Mouse (Mus musculus): ENCODE results near the gene Gm5737. TPM values are rescaled to one million over a fixed set of nuclear protein-coding genes. Genes with fewer than 3 reads are reported as not detected.

Gm5737 gene
- polyA plus RNA-seq, 1 experiment from 2014 or later, result not detected

- WGBS, result 88% methylated on average over 1 of the region's 1 CpGs
Observed at GRCm38 (mm10) chr7:120867720-120868119, 55.6 kb downstream of the Gm5737 start.

GRCm38 (mm10) chr7:120869883-120870282, 57.7 kb downstream of the Gm5737 start:
- H3K9ac ChIP-seq, result no peak overlapping the region
- 60% methylated on average over 5 of the region's 5 CpGs for WGBS
- no peak overlapping the region for H3K4me2 ChIP-seq

More at GRCm38 (mm10) chr7:120867720-120868119, 55.6 kb downstream of the Gm5737 start:
- H3K4me2 ChIP-seq, result no peak overlapping the region
- no peaks in the 10 kb centered on the region for H3K9me3 ChIP-seq
- no peak overlapping the region for H3K27ac ChIP-seq (replicated peaks)
- no peaks in the 10 kb centered on the region for H3K27me3 ChIP-seq
- H3K4me3 ChIP-seq, result no peak overlapping the region
- no peak for ATAC-seq (ENCODE audit: low read depth)
- no peak overlapping the region for H3K9ac ChIP-seq
- H3K36me3 ChIP-seq, result no peaks in the 10 kb centered on the region
- peaks cover 51% of the 10 kb centered on the region for H3K4me1 ChIP-seq (replicated peaks)

GRCm38 (mm10) chr7:120870431-120871008, 58.4 kb downstream of the Gm5737 start:
- H3K4me2 ChIP-seq, result no peak overlapping the region
- H3K36me3 ChIP-seq, result no peaks in the 10 kb centered on the region
- WGBS, result 61% methylated on average over 5 of the region's 5 CpGs
- ATAC-seq (ENCODE audit: low read depth), result no peak
- no peaks in the 10 kb centered on the region for H3K9me3 ChIP-seq
- no peak overlapping the region for H3K9ac ChIP-seq
- peaks cover 23% of the 10 kb centered on the region for H3K4me1 ChIP-seq (replicated peaks)
- no peaks in the 10 kb centered on the region for H3K27me3 ChIP-seq
- H3K4me3 ChIP-seq, result no peak overlapping the region
- H3K27ac ChIP-seq (replicated peaks), result no peak overlapping the region

More at GRCm38 (mm10) chr7:120869883-120870282, 57.7 kb downstream of the Gm5737 start:
- H3K27me3 ChIP-seq, result no peaks in the 10 kb centered on the region
- H3K9me3 ChIP-seq, result no peaks in the 10 kb centered on the region
- 0 out of 2 replicates have a peak, but pooled peaks have one; percentile 21 for ATAC-seq (ENCODE audit: low read depth)
- H3K36me3 ChIP-seq, result no peaks in the 10 kb centered on the region
- peaks cover 29% of the 10 kb centered on the region for H3K4me1 ChIP-seq (replicated peaks)
- H3K4me3 ChIP-seq, result no peak overlapping the region
- no peak overlapping the region for H3K27ac ChIP-seq (replicated peaks)

GRCm38 (mm10) chr7:120873083-120873482, 60.9 kb downstream of the Gm5737 start:
- WGBS, result 74% methylated on average over 12 of the region's 12 CpGs
- no peak overlapping the region for H3K27ac ChIP-seq (replicated peaks)
- no peaks in the 10 kb centered on the region for H3K9me3 ChIP-seq
- peaks cover 5% of the 10 kb centered on the region; the same call in 1 of the 2 replicates for H3K4me1 ChIP-seq (replicated peaks)
- H3K27me3 ChIP-seq, result no peaks in the 10 kb centered on the region
- H3K4me3 ChIP-seq, result no peak overlapping the region
- H3K9ac ChIP-seq, result no peak overlapping the region
- H3K4me2 ChIP-seq, result no peak overlapping the region
- no peak for ATAC-seq (ENCODE audit: low read depth)
- H3K36me3 ChIP-seq, result no peaks in the 10 kb centered on the region

GRCm38 (mm10) chr7:120874021-120874420, 61.9 kb downstream of the Gm5737 start:
- no peak overlapping the region for H3K27ac ChIP-seq (replicated peaks)
- no peaks in the 10 kb centered on the region for H3K27me3 ChIP-seq
- 92% methylated on average over 3 of the region's 3 CpGs for WGBS
- no peak overlapping the region for H3K4me3 ChIP-seq
- no peaks in the 10 kb centered on the region for H3K36me3 ChIP-seq
- H3K4me2 ChIP-seq, result no peak overlapping the region
- H3K9me3 ChIP-seq, result no peaks in the 10 kb centered on the region
- ATAC-seq (ENCODE audit: low read depth), result no peak
- H3K4me1 ChIP-seq (replicated peaks), result peaks cover 5% of the 10 kb centered on the region; the same call in 1 of the 2 replicates
- no peak overlapping the region for H3K9ac ChIP-seq

- no peak overlapping the region for H3K27ac ChIP-seq (replicated peaks)
Observed at GRCm38 (mm10) chr7:120874764-120875539, 62.8 kb downstream of the Gm5737 start.

GRCm38 (mm10) chr7:120875540-120876388, 63.6 kb downstream of the Gm5737 start:
- ATAC-seq (ENCODE audit: low read depth), result 0 out of 2 replicates have a peak, but pooled peaks have one; percentile 36
- H3K9ac ChIP-seq, result no peak overlapping the region
- no peak overlapping the region for H3K27ac ChIP-seq (replicated peaks)
- no peak overlapping the region for H3K4me2 ChIP-seq
- H3K4me1 ChIP-seq (replicated peaks), result 0 out of 2 replicates have a peak, but pooled peaks cover under 1% of the 10 kb centered on the region
- H3K27me3 ChIP-seq, result no peaks in the 10 kb centered on the region
- H3K4me3 ChIP-seq, result no peak overlapping the region
- peaks cover 10% of the 10 kb centered on the region for H3K36me3 ChIP-seq
- 81% methylated on average over 3 of the region's 3 CpGs for WGBS
- H3K9me3 ChIP-seq, result no peaks in the 10 kb centered on the region

More at GRCm38 (mm10) chr7:120874764-120875539, 62.8 kb downstream of the Gm5737 start:
- no peaks in the 10 kb centered on the region for H3K9me3 ChIP-seq
- peaks cover 5% of the 10 kb centered on the region; the same call in 1 of the 2 replicates for H3K4me1 ChIP-seq (replicated peaks)
- 80% methylated on average over 7 of the region's 7 CpGs for WGBS
- H3K4me3 ChIP-seq, result no peak overlapping the region
- H3K36me3 ChIP-seq, result 0 out of 2 replicates have a peak, but pooled peaks cover 2% of the 10 kb centered on the region
- H3K9ac ChIP-seq, result no peak overlapping the region
- no peak for ATAC-seq (ENCODE audit: low read depth)
- H3K4me2 ChIP-seq, result no peak overlapping the region
- H3K27me3 ChIP-seq, result no peaks in the 10 kb centered on the region

- Histone ChIP-seq H3K4me2 (no peak overlapping the region), H3K4me3 (no peak overlapping the region), H3K36me3 (peaks cover 16% of the 10 kb centered on the region), H3K9me3 (no peaks in the 10 kb centered on the region), H3K27me3 (no peaks in the 10 kb centered on the region), H3K4me1 (replicated peaks) (no peaks in the 10 kb centered on the region), H3K27ac (replicated peaks) (no peak overlapping the region), H3K9ac (no peak overlapping the region)
- ATAC-seq (ENCODE audit: low read depth), result no peak
- 72% methylated on average over 6 of the region's 6 CpGs for WGBS
Observed at GRCm38 (mm10) chr7:120878271-120878670, 66.1 kb downstream of the Gm5737 start.

GRCm38 (mm10) chr7:120879972-120880371, 67.8 kb downstream of the Gm5737 start:
- WGBS, result 85% methylated on average over 3 of the region's 3 CpGs
- no peak overlapping the region for H3K27ac ChIP-seq (replicated peaks)
- no peak overlapping the region for H3K4me3 ChIP-seq
- ATAC-seq (ENCODE audit: low read depth), result no peak
- no peaks in the 10 kb centered on the region for H3K9me3 ChIP-seq
- no peak overlapping the region for H3K9ac ChIP-seq
- no peaks in the 10 kb centered on the region for H3K4me1 ChIP-seq (replicated peaks)
- H3K27me3 ChIP-seq, result no peaks in the 10 kb centered on the region
- H3K4me2 ChIP-seq, result no peak overlapping the region
- peaks cover 30% of the 10 kb centered on the region for H3K36me3 ChIP-seq

- H3K4me3 ChIP-seq, result no peak overlapping the region
- H3K27ac ChIP-seq (replicated peaks), result no peak overlapping the region
- H3K9me3 ChIP-seq, result no peaks in the 10 kb centered on the region
- H3K9ac ChIP-seq, result no peak overlapping the region
- no peaks in the 10 kb centered on the region for H3K4me1 ChIP-seq (replicated peaks)
- no peak overlapping the region for H3K4me2 ChIP-seq
- peaks cover 38% of the 10 kb centered on the region for H3K36me3 ChIP-seq
- WGBS, result 94% methylated on average over 4 of the region's 4 CpGs
- no peaks in the 10 kb centered on the region for H3K27me3 ChIP-seq
- ATAC-seq (ENCODE audit: low read depth), result no peak
Observed at GRCm38 (mm10) chr7:120880770-120881169, 68.6 kb downstream of the Gm5737 start.
